Mouse (Mus musculus) liver, embryonic 14.5 days (tissue): ENCODE data around the gene Fam169a. TPM values are rescaled to one million over a fixed set of nuclear protein-coding genes. Genes with fewer than 3 reads are reported as not detected.

ENCODE experiments used
- ATAC-seq: fragments of 200-750 bp; cut with Nextera tagmentation; 2 replicates; pipeline ENCODE4 v1.8.0; 2017; ENCODE audit warnings: moderate number of reproducible peaks, mild to moderate bottlenecking, moderate library complexity; ENCODE audit not compliant: insufficient read depth
- DNase-seq, 3 experiments: peaks; one replicate each; pipeline ENCODE4 v3.0.0-alpha.2; 2012 to 2013; ENCODE audit warnings: low read depth in 3 of 3, low spot score in 3 of 3
- H3K27ac ChIP-seq: fragments of 300-500 bp; sonication (generic); 2 replicates; pipeline ENCODE4 v1.5.1; 2014; ENCODE audit warnings: moderate library complexity, mild to moderate bottlenecking, control low read depth, inconsistent platforms
- H3K27me3 ChIP-seq: fragments of 300-500 bp; sonication (generic); 2 replicates; pipeline ENCODE4 v1.6.1; 2014; ENCODE audit warnings: mild to moderate bottlenecking, low read length, moderate library complexity; ENCODE audit not compliant: control insufficient read depth, insufficient read depth
- H3K36me3 ChIP-seq: fragments of 300-500 bp; sonication (generic); replicated peaks from 2 replicates; pipeline ENCODE4 v1.6.1; 2014; ENCODE audit warnings: low read depth; ENCODE audit not compliant: control insufficient read depth, insufficient read depth
- H3K4me1 ChIP-seq, 2 experiments: fragments of 200-500 bp in 1 of 2; fragments of 300-500 bp in 1 of 2; sonication (generic) in 1 of 2; replicated peaks; 2 replicates each; pipeline ENCODE4 v1.6.1; 2012 to 2014; ENCODE audit warnings: antibody characterized with exemption in 1 of 2, inconsistent platforms in 1 of 2, low read length in 1 of 2; ENCODE audit not compliant: control insufficient read depth in 2 of 2, insufficient read depth in 2 of 2
- H3K4me2 ChIP-seq: fragments of 300-500 bp; sonication (generic); 2 replicates; pipeline ENCODE4 v1.6.1; 2014; ENCODE audit warnings: low read depth, mild to moderate bottlenecking, control low read depth, moderate library complexity
- H3K4me3 ChIP-seq, 2 experiments: fragments of 200-500 bp in 1 of 2; fragments of 300-500 bp in 1 of 2; sonication (generic) in 1 of 2; 2 replicates each; pipeline ENCODE4 v1.5.1; 2012 to 2014; ENCODE audit warnings: low read depth in 2 of 2, low read length in 2 of 2, mild to moderate bottlenecking in 2 of 2, control low read depth in 1 of 2, inconsistent platforms in 1 of 2, moderate library complexity in 1 of 2; ENCODE audit not compliant: insufficient read depth in 1 of 2
- H3K9ac ChIP-seq: fragments of 300-500 bp; sonication (generic); replicated peaks from 2 replicates; pipeline ENCODE4 v1.6.1; 2014; ENCODE audit warnings: mild to moderate bottlenecking, control low read depth, moderate library complexity
- H3K9me3 ChIP-seq: fragments of 300-500 bp; sonication (generic); 2 replicates; pipeline ENCODE4 v1.6.1; 2016; ENCODE audit warnings: low read length, mixed read lengths; ENCODE audit not compliant: control insufficient read depth
- CTCF ChIP-seq: IDR thresholded peaks from 2 replicates; pipeline ENCODE4 v1.5.1; 2016; ENCODE audit warnings: antibody characterized with exemption, low read depth, control low read depth
- EP300 ChIP-seq: IDR thresholded peaks from 2 replicates; pipeline ENCODE4 v1.6.1; 2016; ENCODE audit warnings: antibody characterized with exemption, low read depth
- WGBS: fragments of 180-500 bp; shearing (Covaris S2); extraction: QIAGEN DNeasy Blood & Tissue Kit; methylation state at CpG from one replicate; pipeline ENCODE4 v1.1.7; 2014; ENCODE audit not compliant: insufficient replicate concordance; 5-methylcytosine and 5-hydroxymethylcytosine counted together
- polyA plus RNA-seq, 2 experiments: library from polyadenylated mRNA; depleted of rRNA in 1 of 2; stranded (reverse) in 1 of 2; unstranded in 1 of 2; fragments of >200 nt; fragmentation: Nextera tagmentation in 1 of 2; extraction: Ambion mirVana in 1 of 2; gene quantifications; 2 replicates each; pipeline versions ENCODE4 v1.2.1 to v1.2.3; 2012 to 2014

Fam169a gene
- polyA plus RNA-seq, 2 experiments = 1.0 to 1.2 TPM

DNA sequence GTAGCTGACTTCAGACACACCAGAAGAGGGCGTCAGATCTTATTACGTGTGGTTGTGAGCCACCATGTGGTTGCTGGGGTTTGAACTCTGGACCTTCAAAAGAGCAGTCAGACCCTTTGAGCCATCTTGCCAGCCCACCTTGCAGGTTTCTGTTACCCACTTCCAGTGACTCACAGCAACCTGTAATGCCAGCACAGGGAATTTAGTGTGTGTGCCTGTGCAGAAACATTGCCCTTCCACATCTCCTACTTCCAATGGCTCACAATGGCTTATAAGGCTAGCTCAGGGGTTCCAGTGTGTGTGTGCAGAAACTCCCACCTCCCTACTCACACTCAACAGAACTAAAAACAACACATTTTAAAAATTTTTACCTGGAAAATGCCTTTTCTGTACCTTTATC is 10.5 kb downstream of the Fam169a start:
- H3K4me2 ChIP-seq = no peak overlapping the region
- H3K36me3 ChIP-seq = no peaks in the 10 kb centered on the region
- H3K4me1 ChIP-seq = peaks cover 7 to 9% of the 10 kb centered on the region in 2 experiments
- H3K9ac ChIP-seq = no peak overlapping the region
- no peaks in the 10 kb centered on the region for H3K9me3 ChIP-seq
- H3K27ac ChIP-seq = no peak overlapping the region
- H3K27me3 ChIP-seq = peaks cover 6% of the 10 kb centered on the region
- DNase-seq = no peak
- no peak for TF ChIP-seq CTCF
- TF ChIP-seq EP300 = no peak
- ATAC-seq = no peak
- H3K4me3 ChIP-seq = no peak overlapping the region
- WGBS = 77% methylated on average over 2 of the region's 2 CpGs

DNA sequence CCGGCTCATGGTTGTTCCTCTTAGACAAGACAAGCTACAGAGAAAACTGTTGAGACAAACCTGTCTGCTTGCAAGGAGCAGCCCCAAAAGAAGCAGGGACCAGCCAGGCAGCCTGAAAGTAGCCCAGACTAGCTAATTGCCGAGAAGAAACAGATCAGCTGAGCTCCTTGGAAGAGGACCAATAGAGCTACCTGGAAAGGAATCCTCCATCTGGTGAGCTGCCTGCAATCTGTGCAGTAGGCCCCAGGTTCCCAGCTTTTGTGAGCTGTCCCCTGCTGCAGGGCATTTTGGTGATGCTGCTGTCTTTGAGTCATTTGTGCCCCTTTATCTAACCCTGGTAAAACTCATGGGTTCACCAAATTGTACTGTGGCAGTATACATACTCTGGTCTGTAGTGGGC is 13.1 kb downstream of the Fam169a start:
- no peaks in the 10 kb centered on the region for H3K9me3 ChIP-seq
- H3K4me3 ChIP-seq = no peak overlapping the region
- no peaks in the 10 kb centered on the region for H3K36me3 ChIP-seq
- H3K9ac ChIP-seq = no peak overlapping the region
- no peak for DNase-seq
- no peak overlapping the region for H3K4me2 ChIP-seq
- TF ChIP-seq CTCF = no peak
- no peak for TF ChIP-seq EP300
- H3K27ac ChIP-seq = no peak overlapping the region
- peaks cover 11 to 13% of the 10 kb centered on the region in 2 experiments for H3K4me1 ChIP-seq
- no peaks in the 10 kb centered on the region for H3K27me3 ChIP-seq
- WGBS = 79% methylated on average over 2 of the region's 2 CpGs
- no peak for ATAC-seq

DNA sequence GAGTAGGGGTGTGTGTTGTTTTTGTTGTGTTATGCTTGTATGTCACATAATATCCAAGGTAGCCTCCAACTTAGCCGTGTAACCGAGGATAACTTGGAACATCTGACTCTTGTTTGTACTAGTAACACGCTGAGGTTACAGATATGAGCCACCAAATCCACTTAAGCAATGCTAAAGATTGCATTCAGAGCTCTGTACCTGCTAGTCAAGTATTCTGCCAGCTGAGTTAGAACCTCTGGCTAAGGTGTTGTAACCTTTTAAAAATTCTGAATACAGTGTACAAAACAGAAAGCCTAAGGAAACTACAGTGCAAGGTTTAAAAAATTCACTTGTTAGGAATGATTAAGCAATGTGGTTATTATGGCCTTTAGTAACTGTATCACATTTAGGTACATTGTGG is 13.5 kb downstream of the Fam169a start:
- H3K4me2 ChIP-seq = no peak overlapping the region
- whole genome bisulfite sequencing = 74% methylated on average over 3 of the region's 3 CpGs
- H3K27ac ChIP-seq = no peak overlapping the region
- no peaks in the 10 kb centered on the region for H3K27me3 ChIP-seq
- H3K4me1 ChIP-seq = peaks cover 11 to 13% of the 10 kb centered on the region in 2 experiments
- H3K9ac ChIP-seq = no peak overlapping the region
- no peaks in the 10 kb centered on the region for H3K9me3 ChIP-seq
- no peaks in the 10 kb centered on the region for H3K36me3 ChIP-seq
- ATAC-seq (no peak), DNase-seq (no peak)
- no peak overlapping the region for H3K4me3 ChIP-seq
- TF ChIP-seq EP300 = no peak
- TF ChIP-seq CTCF = no peak

DNA sequence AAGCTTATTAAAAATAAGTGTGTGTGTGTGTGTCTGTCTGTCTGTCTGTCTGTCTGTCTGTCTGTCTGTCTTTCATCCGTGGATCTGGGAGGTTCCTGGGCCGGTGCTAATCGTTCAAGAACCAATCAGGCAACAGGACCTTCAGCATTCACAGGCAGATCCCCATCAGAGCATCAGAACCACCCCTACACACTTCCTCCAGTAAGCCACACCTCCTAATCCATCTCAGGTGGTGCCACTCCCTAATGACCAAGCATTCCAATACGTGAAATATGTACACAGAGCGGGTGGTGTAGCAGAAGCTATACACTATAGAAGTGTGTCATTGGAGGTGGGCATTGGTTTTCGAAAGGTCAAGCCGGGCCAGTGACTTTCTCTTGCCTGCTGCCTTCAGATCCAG is 15.3 kb downstream of the Fam169a start:
- Histone ChIP-seq H3K27ac (peak overlapping the region; percentile 33), H3K4me3 (no peak overlapping the region), H3K9me3 (no peaks in the 10 kb centered on the region), H3K27me3 (no peaks in the 10 kb centered on the region), H3K9ac (no peak overlapping the region; the same call in 1 of the 2 replicates), H3K4me1 (peaks cover 19 to 21% of the 10 kb centered on the region in 2 experiments), H3K36me3 (no peaks in the 10 kb centered on the region), H3K4me2 (peak overlapping the region; percentile 14; the same call in 1 of the 2 replicates)
- ATAC-seq (peak; percentile 80), DNase-seq (no peak)
- no peak for TF ChIP-seq EP300
- no peak for TF ChIP-seq CTCF
- 73% methylated on average over 7 of the region's 7 CpGs for WGBS

DNA sequence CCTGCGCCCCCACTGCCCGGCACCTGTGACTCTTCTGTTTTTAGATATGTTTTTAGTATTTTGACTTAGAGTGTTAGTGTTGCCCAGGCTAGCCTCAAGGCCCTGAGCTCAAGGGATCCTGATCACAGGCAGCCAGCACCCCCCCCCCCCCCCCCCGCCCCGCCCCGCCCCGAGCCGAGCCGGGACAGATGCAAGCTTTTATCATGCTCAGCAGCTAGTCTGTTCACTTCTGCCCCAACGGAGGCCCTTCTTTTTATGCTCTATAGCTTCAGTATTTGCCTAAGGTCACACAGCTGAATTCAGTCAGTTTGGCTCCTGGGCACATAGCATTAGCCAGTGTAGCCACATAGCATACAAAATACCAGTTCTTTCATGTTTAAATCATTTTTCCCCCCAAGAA is 19.2 kb downstream of the Fam169a start:
- 33% methylated on average over 7 of the region's 9 CpGs for WGBS
- no peak overlapping the region for H3K9ac ChIP-seq
- H3K9me3 ChIP-seq = no peaks in the 10 kb centered on the region
- no peaks in the 10 kb centered on the region for H3K27me3 ChIP-seq
- peak overlapping the region; percentile 63 for H3K27ac ChIP-seq
- H3K4me1 ChIP-seq = peaks cover 19 to 22% of the 10 kb centered on the region in 2 experiments
- TF ChIP-seq EP300 (peak; percentile 11; the same call in 1 of the 2 replicates), CTCF (no peak)
- H3K4me3 ChIP-seq = no peak overlapping the region
- H3K4me2 ChIP-seq = peak overlapping the region; percentile 53
- no peaks in the 10 kb centered on the region for H3K36me3 ChIP-seq
- no peak for DNase-seq
- ATAC-seq = peak; percentile 86
